Mouse (Mus musculus): ENCODE data around the gene Asprv1. TPM values are rescaled to one million over a fixed set of nuclear protein-coding genes. Genes with fewer than 3 reads are reported as not detected.
A peak's percentile ranks its signal among the peaks of the same experiment; 100 is the strongest.

The Asprv1 gene
- 1.7 and 2.1 TPM in 2 replicates for polyA plus RNA-seq (2016; fragmentation: Nextera tagmentation; extraction: Ambion mirVana)

DNA sequence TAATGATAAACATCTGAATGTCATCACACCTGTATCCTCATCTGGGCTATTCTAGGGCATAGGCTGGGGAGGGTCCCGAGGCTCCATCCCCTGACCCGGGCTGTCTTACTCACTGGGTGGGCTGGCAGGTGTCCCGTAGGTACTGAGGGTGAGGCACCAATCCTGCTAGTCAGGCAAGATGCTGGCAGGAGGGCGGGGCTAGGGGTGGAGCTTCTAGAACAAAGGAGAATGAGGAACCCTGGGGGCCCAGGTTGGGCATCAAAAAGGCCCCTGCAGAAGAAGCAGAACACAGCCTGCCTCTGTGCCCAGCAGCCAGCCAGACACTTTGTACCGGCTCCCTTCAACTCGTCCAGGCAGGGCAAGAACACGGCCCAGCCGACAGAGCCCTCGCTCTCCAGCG is at the start of gene Asprv1:
TSS of gene Asprv1 (plus strand) at position 219 of the 400 bp plus-strand sequence.
- no peaks in the 10 kb centered on the region for H3K36me3 ChIP-seq
- no peak within 1 kb of the TSS for H3K4me3 ChIP-seq
- no peaks in the 10 kb centered on the region for H3K27me3 ChIP-seq
- H3K9ac ChIP-seq = no peak within 1 kb of the TSS
- H3K27ac ChIP-seq = no peak within 1 kb of the TSS
- no peak within 1 kb of the TSS for H3K4me2 ChIP-seq (replicated peaks)
- H3K9me3 ChIP-seq = no peaks in the 10 kb centered on the region
- 50% methylated on average over 10 of the region's 10 CpGs for WGBS
- H3K4me1 ChIP-seq = 0 out of 2 replicates have a peak, but pooled peaks cover 4% of the 10 kb centered on the region
- ATAC-seq (ENCODE audit: insufficient number of reproducible peaks, insufficient read depth, low FRiP score, low TSS enrichment) = no peak

DNA sequence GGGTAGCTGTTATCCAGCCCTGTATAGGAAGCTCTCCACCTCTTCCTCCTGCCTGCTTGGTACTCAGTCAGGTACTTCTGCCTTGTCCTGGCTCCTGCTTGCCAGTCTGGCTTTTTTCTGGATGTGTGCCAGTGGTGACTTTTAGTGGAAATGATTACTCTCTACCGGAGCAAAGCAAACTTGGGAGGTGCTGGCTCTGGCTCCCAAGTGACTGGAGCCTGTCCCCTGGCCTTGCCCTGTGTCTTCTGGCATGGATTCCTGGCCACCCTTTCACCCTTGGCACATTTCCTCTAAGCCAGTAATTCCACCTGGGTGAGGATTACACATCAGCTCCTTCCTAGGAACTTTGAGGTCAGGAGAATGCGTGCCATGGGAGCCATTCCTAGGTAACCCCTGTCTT is 49.6 kb upstream of the Asprv1 start:
- ATAC-seq (ENCODE audit: insufficient number of reproducible peaks, insufficient read depth, low FRiP score, low TSS enrichment) = no peak
- Histone ChIP-seq H3K36me3 (no peaks in the 10 kb centered on the region), H3K27ac (no peak overlapping the region), H3K4me2 (replicated peaks) (no peak overlapping the region), H3K27me3 (no peaks in the 10 kb centered on the region), H3K9ac (no peak overlapping the region), H3K4me1 (peaks cover 4% of the 10 kb centered on the region; the same call in 1 of the 2 replicates), H3K4me3 (no peak overlapping the region), H3K9me3 (no peaks in the 10 kb centered on the region)
- 78% methylated on average over 2 of the region's 2 CpGs for WGBS

DNA sequence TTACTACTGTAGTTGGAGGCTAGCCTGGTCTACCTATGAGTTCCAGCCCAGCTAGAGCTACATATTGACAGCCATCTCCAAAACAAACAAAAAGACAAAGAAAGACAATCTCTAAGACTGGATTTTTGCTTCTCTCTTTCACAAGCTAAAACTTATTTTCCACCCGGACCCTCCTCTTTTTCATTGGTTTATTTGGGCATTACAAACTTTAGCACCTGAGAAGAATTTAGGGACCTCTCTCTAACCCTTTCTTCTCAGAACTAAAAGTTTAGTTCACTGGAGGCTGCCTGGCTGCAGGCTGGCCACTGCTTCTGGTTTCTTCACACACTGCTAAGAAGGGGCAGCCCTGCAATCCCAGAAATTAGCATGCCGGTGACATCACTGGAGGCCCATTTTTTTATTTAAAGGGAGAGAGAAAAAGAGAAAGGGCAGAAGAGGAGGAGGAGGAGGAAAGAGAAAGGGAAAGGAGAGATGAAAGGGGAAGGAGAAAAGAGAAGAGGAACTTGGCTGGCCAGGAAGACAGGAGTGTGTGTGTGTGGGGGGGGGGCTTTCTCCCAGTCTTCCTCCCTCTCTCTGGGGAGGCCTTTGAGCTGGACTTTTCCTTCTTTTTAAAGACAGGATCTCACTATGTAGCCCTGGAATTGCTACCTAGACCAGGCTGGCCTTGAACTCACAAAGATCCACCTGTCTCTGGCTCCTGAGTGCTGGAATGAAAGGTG is 48.7 kb upstream of the Asprv1 start:
- Histone ChIP-seq H3K9me3 (no peaks in the 10 kb centered on the region), H3K27me3 (no peaks in the 10 kb centered on the region), H3K27ac (no peak overlapping the region), H3K4me2 (replicated peaks) (no peak overlapping the region), H3K9ac (no peak overlapping the region; the same call in 1 of the 2 replicates), H3K4me3 (no peak overlapping the region), H3K36me3 (no peaks in the 10 kb centered on the region), H3K4me1 (peaks cover 7% of the 10 kb centered on the region)
- 56% methylated on average over 2 of the region's 2 CpGs for WGBS
- ATAC-seq (ENCODE audit: insufficient number of reproducible peaks, insufficient read depth, low FRiP score, low TSS enrichment) = no peak

DNA sequence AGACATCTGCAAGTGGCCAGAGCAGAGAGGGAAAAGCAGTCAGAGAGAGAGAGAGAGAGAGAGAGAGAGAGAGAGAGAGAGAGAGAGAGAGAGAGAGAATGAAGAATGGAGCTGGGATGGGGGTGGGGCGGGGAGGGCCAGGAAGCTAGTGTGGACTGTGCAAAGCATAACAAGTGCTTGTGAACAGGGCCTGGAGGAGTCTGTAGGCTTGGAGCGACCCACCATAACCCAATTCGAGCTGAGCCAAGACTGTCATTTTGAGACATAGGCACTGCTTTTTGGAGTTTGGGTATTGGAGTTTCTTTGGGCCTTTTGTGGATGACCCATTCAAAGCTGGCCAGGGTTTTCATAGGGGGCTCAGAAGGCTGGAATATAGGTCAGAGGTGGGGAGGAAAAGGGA is 48.0 kb upstream of the Asprv1 start:
- H3K36me3 ChIP-seq = no peaks in the 10 kb centered on the region
- H3K27ac ChIP-seq = no peak overlapping the region
- no peak overlapping the region for H3K4me3 ChIP-seq
- ATAC-seq (ENCODE audit: insufficient number of reproducible peaks, insufficient read depth, low FRiP score, low TSS enrichment) = no peak
- 83% methylated on average over 3 of the region's 3 CpGs for WGBS
- H3K27me3 ChIP-seq = no peaks in the 10 kb centered on the region
- no peak overlapping the region for H3K9ac ChIP-seq
- no peak overlapping the region for H3K4me2 ChIP-seq (replicated peaks)
- H3K4me1 ChIP-seq = peaks cover 14% of the 10 kb centered on the region
- no peaks in the 10 kb centered on the region for H3K9me3 ChIP-seq

DNA sequence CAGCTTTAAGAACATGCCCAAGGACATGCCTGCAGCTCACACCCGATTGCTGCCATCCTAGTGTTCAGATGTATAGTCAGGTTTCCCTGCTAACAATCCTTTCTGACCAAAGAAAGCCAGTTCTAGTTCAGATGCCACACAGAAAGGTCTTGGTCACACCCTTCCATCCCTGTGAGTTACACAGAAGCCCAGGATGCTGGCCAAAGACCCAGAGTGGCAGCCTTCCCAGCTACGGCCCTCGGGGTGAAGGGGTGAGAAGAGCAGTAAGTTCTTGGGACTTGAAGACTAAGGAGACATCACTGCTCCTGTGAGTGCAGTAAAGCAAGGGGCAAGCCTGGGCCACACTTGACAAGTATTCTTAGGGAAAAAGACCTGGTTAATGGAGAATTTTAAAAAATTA is 44.8 kb upstream of the Asprv1 start:
- Histone ChIP-seq H3K4me1 (peaks cover 21% of the 10 kb centered on the region), H3K27me3 (no peaks in the 10 kb centered on the region), H3K9me3 (no peaks in the 10 kb centered on the region), H3K36me3 (no peaks in the 10 kb centered on the region), H3K4me2 (replicated peaks) (no peak overlapping the region), H3K4me3 (no peak overlapping the region), H3K9ac (no peak overlapping the region), H3K27ac (no peak overlapping the region)
- WGBS = 88% methylated on average over 3 of the region's 3 CpGs
- ATAC-seq (ENCODE audit: insufficient number of reproducible peaks, insufficient read depth, low FRiP score, low TSS enrichment) = no peak

DNA sequence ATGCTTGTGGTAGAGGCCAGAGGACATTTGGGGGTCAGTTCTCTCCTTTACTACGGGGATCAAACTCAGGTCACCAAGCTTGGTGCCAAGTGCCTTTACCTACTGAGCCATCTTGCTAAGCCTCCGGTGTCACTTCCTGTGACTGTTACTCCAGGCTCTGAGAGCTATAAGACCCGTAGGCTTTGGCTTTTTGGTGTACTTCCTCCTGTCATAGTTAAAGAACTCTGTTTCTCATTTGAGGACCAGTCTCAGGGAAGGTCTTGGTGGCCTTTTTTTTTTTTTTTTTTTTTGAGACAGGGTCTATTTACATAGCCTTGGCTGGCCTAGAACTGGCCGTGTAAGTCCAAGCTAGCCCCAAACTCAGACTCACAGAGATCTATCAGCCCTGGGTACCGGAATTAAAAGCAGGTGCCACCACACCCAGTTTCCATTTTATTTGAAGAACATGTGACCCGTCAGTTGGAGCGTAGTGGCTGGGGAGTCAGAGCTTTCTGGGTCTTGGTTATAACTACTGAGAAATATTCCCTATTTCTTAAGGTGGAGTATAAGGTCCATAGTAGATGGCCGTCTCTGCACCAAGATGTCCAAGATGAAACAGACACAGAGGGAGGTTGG is 44.3 kb upstream of the Asprv1 start:
- no peak overlapping the region for H3K4me2 ChIP-seq (replicated peaks)
- peak overlapping the region; percentile 89; the same call in 1 of the 2 replicates for H3K27ac ChIP-seq
- H3K9me3 ChIP-seq = no peaks in the 10 kb centered on the region
- WGBS = 75% methylated on average over 8 of the region's 8 CpGs
- no peak overlapping the region for H3K9ac ChIP-seq
- H3K27me3 ChIP-seq = no peaks in the 10 kb centered on the region
- H3K36me3 ChIP-seq = no peaks in the 10 kb centered on the region
- no peak for ATAC-seq (ENCODE audit: insufficient number of reproducible peaks, insufficient read depth, low FRiP score, low TSS enrichment)
- no peak overlapping the region for H3K4me3 ChIP-seq
- peaks cover 21% of the 10 kb centered on the region for H3K4me1 ChIP-seq

DNA sequence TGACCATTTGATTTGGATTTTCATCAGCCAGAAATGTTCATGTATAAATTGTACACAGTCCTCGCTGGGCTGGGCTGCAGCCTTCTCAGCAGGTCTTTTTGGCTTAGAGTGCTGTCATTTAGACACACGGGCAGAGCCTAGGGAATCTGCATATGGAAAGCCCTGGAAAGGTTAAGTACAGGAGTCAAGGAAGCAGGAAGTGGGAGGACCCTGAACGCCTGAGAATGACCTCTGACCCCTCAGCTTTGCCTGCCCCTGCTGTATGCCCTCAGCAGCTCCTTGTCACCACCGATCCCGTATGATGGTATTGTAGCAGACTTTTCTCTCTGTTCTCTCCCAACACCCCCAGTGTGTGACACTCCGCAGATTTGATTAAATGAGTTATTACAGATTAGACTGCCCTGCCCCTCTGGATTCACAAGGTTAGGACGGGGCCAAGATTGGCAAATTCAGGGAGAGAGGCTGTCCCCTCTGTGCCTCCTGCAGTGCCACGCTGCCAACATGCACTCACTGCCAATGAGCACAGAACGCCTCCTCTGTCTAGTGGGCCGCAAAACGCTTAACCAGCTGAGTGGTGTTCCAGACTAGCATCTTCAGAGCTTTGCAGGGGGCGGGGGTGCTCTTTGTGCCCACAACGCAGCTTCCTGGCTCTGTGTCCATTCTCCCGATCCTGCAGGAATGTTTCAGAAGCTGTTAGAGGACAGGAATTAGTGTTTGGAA is 43.5 kb upstream of the Asprv1 start:
- Histone ChIP-seq H3K36me3 (no peaks in the 10 kb centered on the region), H3K4me2 (replicated peaks) (peak overlapping the region; percentile 54), H3K27ac (peak overlapping the region; percentile 89), H3K4me3 (peak overlapping the region; percentile 29), H3K27me3 (no peaks in the 10 kb centered on the region), H3K9ac (peak overlapping the region; percentile 38), H3K4me1 (peaks cover 21% of the 10 kb centered on the region), H3K9me3 (no peaks in the 10 kb centered on the region)
- ATAC-seq (ENCODE audit: insufficient number of reproducible peaks, insufficient read depth, low FRiP score, low TSS enrichment) = no peak
- WGBS = 23% methylated on average over 14 of the region's 14 CpGs

DNA sequence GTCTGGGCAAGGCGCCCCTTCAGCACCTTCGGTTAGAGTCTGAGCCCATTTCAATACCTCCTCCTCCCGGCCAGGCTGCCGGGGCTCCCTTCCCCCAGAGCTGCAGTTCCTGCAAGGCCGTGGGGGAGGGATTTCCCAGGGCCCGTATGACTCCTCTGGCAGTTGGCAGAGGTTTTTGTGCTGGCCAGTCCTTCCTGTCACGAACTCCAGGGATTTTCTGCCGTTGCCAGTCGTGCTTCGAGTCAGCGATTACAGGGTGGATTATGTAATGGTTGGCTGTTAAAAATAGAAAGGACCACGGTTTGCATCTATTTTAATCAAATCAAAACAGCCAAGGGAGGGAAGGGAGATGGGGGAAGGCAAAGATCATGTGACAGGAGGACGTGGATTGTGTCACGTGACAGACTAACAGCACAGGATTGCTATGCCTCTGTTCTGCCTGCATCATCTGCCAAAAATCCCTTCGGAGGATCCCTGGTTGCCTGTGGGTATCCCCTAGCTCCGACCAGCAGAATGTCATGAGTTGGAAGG is 42.8 kb upstream of the Asprv1 start:
- no peaks in the 10 kb centered on the region for H3K27me3 ChIP-seq
- peak overlapping the region; percentile 29 for H3K4me3 ChIP-seq
- WGBS = 10% methylated on average over 16 of the region's 16 CpGs
- peak overlapping the region; percentile 54 for H3K4me2 ChIP-seq (replicated peaks)
- H3K9me3 ChIP-seq = no peaks in the 10 kb centered on the region
- peak overlapping the region; percentile 38 for H3K9ac ChIP-seq
- H3K27ac ChIP-seq = peak overlapping the region; percentile 89
- H3K36me3 ChIP-seq = no peaks in the 10 kb centered on the region
- peak; percentile 74; the same call in 1 of the 2 replicates for ATAC-seq (ENCODE audit: insufficient number of reproducible peaks, insufficient read depth, low FRiP score, low TSS enrichment)
- H3K4me1 ChIP-seq = peaks cover 18% of the 10 kb centered on the region

DNA sequence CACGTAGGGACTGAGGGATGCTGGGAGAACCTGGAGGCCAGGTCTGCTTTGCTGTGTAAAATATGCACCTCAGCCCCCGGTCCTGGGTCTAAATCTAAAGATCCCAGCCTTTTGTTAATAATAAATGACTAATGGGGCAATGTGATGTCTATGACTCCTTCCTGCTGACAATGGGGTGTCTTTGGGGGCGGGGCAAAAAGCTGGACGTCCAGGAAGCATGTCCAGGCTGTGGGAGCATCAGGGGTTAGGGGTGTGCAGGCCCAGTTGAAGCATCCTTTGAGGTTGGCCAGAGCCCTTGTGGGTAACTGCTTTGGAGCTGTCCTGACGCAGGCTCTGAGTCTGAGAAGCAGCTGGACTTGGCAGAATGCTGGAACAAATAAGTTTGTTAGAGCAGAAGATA is 41.9 kb upstream of the Asprv1 start:
- no peaks in the 10 kb centered on the region for H3K36me3 ChIP-seq
- H3K4me3 ChIP-seq = no peak overlapping the region
- 62% methylated on average over 5 of the region's 5 CpGs for WGBS
- no peak overlapping the region for H3K9ac ChIP-seq
- no peaks in the 10 kb centered on the region for H3K27me3 ChIP-seq
- no peak overlapping the region for H3K27ac ChIP-seq
- H3K4me2 ChIP-seq (replicated peaks) = no peak overlapping the region
- no peak for ATAC-seq (ENCODE audit: insufficient number of reproducible peaks, insufficient read depth, low FRiP score, low TSS enrichment)
- peaks cover 18% of the 10 kb centered on the region for H3K4me1 ChIP-seq
- H3K9me3 ChIP-seq = no peaks in the 10 kb centered on the region

DNA sequence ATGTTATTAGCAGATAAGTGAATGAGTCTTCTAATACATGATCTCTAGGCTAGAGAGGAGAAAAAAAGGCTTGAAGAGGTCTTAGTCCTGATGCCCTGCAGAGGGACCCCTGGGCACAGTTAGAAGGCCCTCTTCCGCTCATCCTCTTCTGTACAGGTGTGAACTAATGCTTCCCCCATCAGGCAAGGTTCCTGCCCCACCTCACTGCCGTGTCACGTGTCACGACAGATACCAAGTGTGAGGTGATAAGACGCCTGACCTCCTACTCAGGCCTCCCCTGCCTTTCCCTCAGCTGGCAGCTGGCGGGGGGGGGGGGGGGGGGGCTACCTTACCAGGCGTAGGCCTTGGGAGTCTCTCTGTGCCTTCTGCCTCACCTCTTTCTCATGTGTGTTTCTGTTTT is 39.5 kb upstream of the Asprv1 start:
- Histone ChIP-seq H3K9ac (no peak overlapping the region), H3K27ac (no peak overlapping the region), H3K36me3 (no peaks in the 10 kb centered on the region), H3K4me1 (peaks cover 18% of the 10 kb centered on the region), H3K9me3 (no peaks in the 10 kb centered on the region), H3K27me3 (no peaks in the 10 kb centered on the region), H3K4me3 (no peak overlapping the region), H3K4me2 (replicated peaks) (no peak overlapping the region)
- WGBS = 69% methylated on average over 7 of the region's 7 CpGs
- ATAC-seq (ENCODE audit: insufficient number of reproducible peaks, insufficient read depth, low FRiP score, low TSS enrichment) = no peak

DNA sequence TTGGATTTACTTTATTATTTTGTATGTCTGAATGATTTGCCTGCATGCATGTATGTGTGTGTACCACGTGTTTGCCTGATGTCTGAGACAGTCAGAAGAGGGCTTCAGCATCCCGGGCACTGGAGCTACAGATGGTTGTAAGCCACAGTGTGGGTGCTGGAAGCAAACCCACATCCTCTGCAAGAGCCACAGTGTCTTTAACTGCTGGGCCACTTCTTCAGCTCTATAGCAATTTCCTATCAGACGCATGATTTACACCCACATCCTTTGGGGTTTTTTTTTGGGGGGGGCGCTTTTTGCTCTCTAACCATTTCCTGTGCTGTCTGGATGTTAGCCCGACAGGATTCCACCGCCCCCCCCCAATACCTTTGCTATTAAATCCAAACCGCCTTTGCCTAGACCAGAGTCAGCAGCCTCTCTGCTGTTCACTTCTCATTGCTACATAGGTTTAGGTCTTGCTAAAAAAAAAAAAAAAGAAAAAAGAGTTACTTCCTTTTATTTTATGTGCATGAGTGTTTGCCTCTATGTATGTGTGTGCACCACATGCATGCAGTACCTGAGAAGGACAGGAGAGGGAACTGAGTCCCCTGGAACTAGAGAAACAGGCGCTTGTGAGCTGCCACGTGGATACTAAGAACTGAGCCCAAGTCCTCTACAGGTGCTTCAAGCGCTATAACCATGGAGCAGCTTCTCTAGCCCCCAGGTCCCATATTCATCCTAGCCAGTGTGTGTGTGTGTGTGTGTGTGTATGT is 34.6 kb upstream of the Asprv1 start:
- Histone ChIP-seq H3K36me3 (no peaks in the 10 kb centered on the region), H3K27me3 (no peaks in the 10 kb centered on the region), H3K27ac (no peak overlapping the region), H3K9ac (no peak overlapping the region), H3K4me3 (no peak overlapping the region), H3K9me3 (no peaks in the 10 kb centered on the region), H3K4me1 (no peaks in the 10 kb centered on the region), H3K4me2 (replicated peaks) (no peak overlapping the region)
- ATAC-seq (ENCODE audit: insufficient number of reproducible peaks, insufficient read depth, low FRiP score, low TSS enrichment) = no peak
- WGBS = 83% methylated on average over 10 of the region's 10 CpGs

Data from embryonic facial prominence, embryonic 12.5 days (tissue).